Mouse (Mus musculus): ENCODE data around the gene A630076J17Rik. TPM values are rescaled to one million over a fixed set of nuclear protein-coding genes. Genes with fewer than 3 reads are reported as not detected.

A630076J17Rik gene
- total and polyA plus RNA-seq, 3 experiments: not detected

- no peak overlapping the region for H3K9ac ChIP-seq (ENCODE audit: control insufficient read depth, low read depth, low read length, poor library complexity, severe bottlenecking)
- H3K4me3 ChIP-seq (ENCODE audit: control insufficient read depth in 1 of 2, insufficient read depth in 1 of 2, low read depth in 2 of 2, low read length in 2 of 2): no peak overlapping the region
- H3K27ac ChIP-seq (ENCODE audit: control insufficient read depth, low read depth, low read length): no peak overlapping the region
- no peaks in the 10 kb centered on the region for H3K9me3 ChIP-seq (replicated peaks; ENCODE audit: insufficient read depth, low read length)
- TF ChIP-seq RAD21 (IDR thresholded peaks at IDR 0.05; ENCODE audit: low read depth, low read length) (no peak), MXI1 (IDR thresholded peaks at IDR 0.05; ENCODE audit: low read depth, low read length) (no peak), CHD2 (IDR thresholded peaks at IDR 0.05; ENCODE audit: low read length) (no peak), MAFK (IDR thresholded peaks at IDR 0.05; ENCODE audit: borderline replicate concordance, low read depth, low read length) (no peak), HCFC1 (IDR thresholded peaks at IDR 0.05; ENCODE audit: low read depth, low read length) (no peak), CHD1 (IDR thresholded peaks at IDR 0.05; ENCODE audit: low read depth, low read length) (no peak), GABPA (IDR thresholded peaks at IDR 0.05; ENCODE audit: low read depth, low read length) (no peak), NRF1 (IDR thresholded peaks at IDR 0.05; ENCODE audit: insufficient read depth, low read depth, low read length, poor library complexity, severe bottlenecking) (no peak), JUND (IDR thresholded peaks at IDR 0.05; ENCODE audit: low read depth, low read length) (no peak), TCF12 (IDR thresholded peaks at IDR 0.05; ENCODE audit: low read depth, low read length) (no peak), CTCF (IDR thresholded peaks at IDR 0.05 in 2 of 3, conservative IDR thresholded peaks at IDR 0.05 in 1 of 3; ENCODE audit: control insufficient read depth in 1 of 3, insufficient read depth in 1 of 3, low read depth in 2 of 3, low read length in 3 of 3, poor library complexity in 1 of 3, severe bottlenecking in 1 of 3) (no peak), USF1 (IDR thresholded peaks at IDR 0.05; ENCODE audit: low read depth, low read length) (no peak), TAL1 (IDR thresholded peaks at IDR 0.05; ENCODE audit: low read length) (no peak), MYB (IDR thresholded peaks at IDR 0.05; ENCODE audit: low read depth, low read length) (no peak), MEF2A (IDR thresholded peaks at IDR 0.05; ENCODE audit: extremely low read depth, insufficient replicate concordance, low read depth, low read length, poor library complexity, severe bottlenecking) (no peak), POLR2AphosphoS5 (IDR thresholded peaks at IDR 0.05; ENCODE audit: borderline replicate concordance, low read depth, low read length) (no peak), MAX (IDR thresholded peaks at IDR 0.05; ENCODE audit: low read length) (no peak), USF2 (IDR thresholded peaks at IDR 0.05; ENCODE audit: borderline replicate concordance in 1 of 2, insufficient read depth in 1 of 2, low read depth in 1 of 2, low read length in 2 of 2) (no peak)
- no peak for DNase-seq (ENCODE audit: low read depth, low spot score)
- H3K79me2 ChIP-seq (ENCODE audit: control insufficient read depth, insufficient read depth, low read length, poor library complexity): no peaks in the 10 kb centered on the region
- H3K27me3 ChIP-seq (ENCODE audit: control insufficient read depth in 1 of 2, insufficient read depth in 2 of 2, low read length in 2 of 2): no peaks in the 10 kb centered on the region
- no peaks in the 10 kb centered on the region for H3K36me3 ChIP-seq (ENCODE audit: control insufficient read depth in 1 of 2, insufficient read depth in 2 of 2, low read length in 2 of 2)
- H3K4me1 ChIP-seq (ENCODE audit: control insufficient read depth in 1 of 2, insufficient read depth in 2 of 2, low read length in 2 of 2): no peaks in the 10 kb centered on the region
Measured at GRCm38 (mm10) chr3:107229822-107230221, 592 bp upstream of the A630076J17Rik start.

GRCm38 (mm10) chr3:107231202-107231601 is 788 bp downstream of the A630076J17Rik start:
- Histone ChIP-seq H3K79me2 (ENCODE audit: control insufficient read depth, insufficient read depth, low read length, poor library complexity) (no peaks in the 10 kb centered on the region), H3K27ac (ENCODE audit: control insufficient read depth, low read depth, low read length) (no peak overlapping the region), H3K9ac (ENCODE audit: control insufficient read depth, low read depth, low read length, poor library complexity, severe bottlenecking) (no peak overlapping the region), H3K27me3 (ENCODE audit: control insufficient read depth in 1 of 2, insufficient read depth in 2 of 2, low read length in 2 of 2) (no peaks in the 10 kb centered on the region), H3K4me1 (ENCODE audit: control insufficient read depth in 1 of 2, insufficient read depth in 2 of 2, low read length in 2 of 2) (no peaks in the 10 kb centered on the region), H3K36me3 (ENCODE audit: control insufficient read depth in 1 of 2, insufficient read depth in 2 of 2, low read length in 2 of 2) (no peaks in the 10 kb centered on the region), H3K4me3 (ENCODE audit: control insufficient read depth in 1 of 2, insufficient read depth in 1 of 2, low read depth in 2 of 2, low read length in 2 of 2) (no peak overlapping the region), H3K9me3 (replicated peaks; ENCODE audit: insufficient read depth, low read length) (no peaks in the 10 kb centered on the region)
- DNase-seq (ENCODE audit: low read depth, low spot score): no peak
- TF ChIP-seq MAZ (IDR thresholded peaks at IDR 0.05; ENCODE audit: low read depth, low read length) (no peak), MAX (IDR thresholded peaks at IDR 0.05; ENCODE audit: low read length) (no peak), TBP (IDR thresholded peaks at IDR 0.05; ENCODE audit: low read depth, low read length) (no peak), ZC3H11A (IDR thresholded peaks at IDR 0.05; ENCODE audit: low read depth, low read length) (no peak)
